Mouse (Mus musculus) stomach, embryonic 16.5 days (tissue): ENCODE results near the gene Cyp4v3. TPM values are rescaled to one million over a fixed set of nuclear protein-coding genes. Genes with fewer than 3 reads are reported as not detected.

ENCODE experiments used
- ATAC-seq: fragments of 200-750 bp; cut with Nextera tagmentation; 2 replicates; pipeline ENCODE4 v1.8.0; 2017; ENCODE audit warnings: moderate number of reproducible peaks, moderate TSS enrichment; ENCODE audit not compliant: insufficient read depth, low FRiP score
- H3K27ac ChIP-seq: fragments of 300-500 bp; sonication (generic); 2 replicates; pipeline ENCODE4 v1.5.1; 2014; ENCODE audit warnings: low read length
- H3K27me3 ChIP-seq: fragments of 300-500 bp; sonication (generic); 2 replicates; pipeline ENCODE4 v1.6.1; 2014; ENCODE audit warnings: low read length, control low read depth, mixed read lengths; ENCODE audit not compliant: control insufficient read depth, insufficient read depth
- H3K36me3 ChIP-seq: fragments of 300-500 bp; sonication (generic); 2 replicates; pipeline ENCODE4 v1.6.1; 2014; ENCODE audit warnings: low read length; ENCODE audit not compliant: control insufficient read depth, insufficient read depth
- H3K4me1 ChIP-seq: fragments of 300-500 bp; sonication (generic); 2 replicates; pipeline ENCODE4 v1.6.1; 2014; ENCODE audit warnings: low read length, control low read depth, mixed read lengths; ENCODE audit not compliant: control insufficient read depth, insufficient read depth
- H3K4me2 ChIP-seq: fragments of 300-500 bp; sonication (generic); 2 replicates; pipeline ENCODE4 v1.6.1; 2014; ENCODE audit warnings: low read depth, low read length, mixed read lengths
- H3K4me3 ChIP-seq: fragments of 300-500 bp; sonication (generic); replicated peaks from 2 replicates; pipeline ENCODE4 v1.5.1; 2014; ENCODE audit warnings: mild to moderate bottlenecking, low read length
- H3K9ac ChIP-seq: fragments of 300-500 bp; sonication (generic); 2 replicates; pipeline ENCODE4 v1.6.1; 2014; ENCODE audit warnings: low read length
- H3K9me3 ChIP-seq: fragments of 300-500 bp; sonication (generic); replicated peaks from 2 replicates; pipeline ENCODE4 v1.6.1; 2016; ENCODE audit warnings: low read length, control low read depth; ENCODE audit not compliant: control insufficient read depth
- WGBS: fragments of 180-500 bp; shearing (Covaris S2); extraction: QIAGEN DNeasy Blood & Tissue Kit; methylation state at CpG from one replicate; pipeline ENCODE4 v1.1.7; 2014; 5-methylcytosine and 5-hydroxymethylcytosine counted together
- polyA plus RNA-seq: library from polyadenylated mRNA; unstranded; fragments of >200 nt; fragmentation: Nextera tagmentation; extraction: Ambion mirVana; gene quantifications from 2 replicates; pipeline ENCODE4 v1.2.1, GENCODE M21; 2015

Cyp4v3 gene
- polyA plus RNA-seq, 1 experiment from 2014 or later = 5.6 TPM

- 0 out of 2 replicates have a peak, but pooled peaks cover 4% of the 10 kb centered on the region for H3K36me3 ChIP-seq
- H3K9ac ChIP-seq = peak overlapping the region; percentile 91
- H3K27ac ChIP-seq = peak overlapping the region; percentile 69; the same call in 1 of the 2 replicates
- no peaks in the 10 kb centered on the region for H3K9me3 ChIP-seq
- WGBS = 1% methylated on average over 49 of the region's 49 CpGs
- H3K4me2 ChIP-seq = peak overlapping the region; percentile 85
- H3K4me3 ChIP-seq = peak overlapping the region; percentile 56
- H3K4me1 ChIP-seq = peaks cover 11% of the 10 kb centered on the region; the same call in 1 of the 2 replicates
- ATAC-seq = peak; percentile 75
- no peaks in the 10 kb centered on the region for H3K27me3 ChIP-seq
Measured at GRCm38 (mm10) chr8:45358132-45358918, 25.3 kb upstream of the Cyp4v3 start.

GRCm38 (mm10) chr8:45355809-45356208, 22.8 kb upstream of the Cyp4v3 start:
- Histone ChIP-seq H3K4me1 (peaks cover 11% of the 10 kb centered on the region; the same call in 1 of the 2 replicates), H3K9me3 (no peaks in the 10 kb centered on the region), H3K27me3 (no peaks in the 10 kb centered on the region), H3K9ac (no peak overlapping the region), H3K4me3 (no peak overlapping the region), H3K4me2 (0 out of 2 replicates have a peak overlapping the region, but pooled peaks have one; percentile 21), H3K36me3 (peaks cover 9% of the 10 kb centered on the region; the same call in 1 of the 2 replicates), H3K27ac (no peak overlapping the region)
- 73% methylated on average over 6 of the region's 6 CpGs for WGBS
- ATAC-seq = no peak

GRCm38 (mm10) chr8:45345031-45345430, 12.0 kb upstream of the Cyp4v3 start:
- Histone ChIP-seq H3K36me3 (peaks cover 18% of the 10 kb centered on the region), H3K4me2 (no peak overlapping the region), H3K4me1 (0 out of 2 replicates have a peak, but pooled peaks cover 4% of the 10 kb centered on the region), H3K9ac (no peak overlapping the region), H3K9me3 (no peaks in the 10 kb centered on the region), H3K27me3 (no peaks in the 10 kb centered on the region), H3K4me3 (no peak overlapping the region), H3K27ac (no peak overlapping the region)
- ATAC-seq = peak; percentile 54; the same call in 1 of the 2 replicates
- 23% methylated on average over 6 of the region's 6 CpGs for WGBS

- Histone ChIP-seq H3K4me2 (no peak overlapping the region), H3K9me3 (no peaks in the 10 kb centered on the region), H3K27ac (no peak overlapping the region), H3K4me1 (0 out of 2 replicates have a peak, but pooled peaks cover 4% of the 10 kb centered on the region), H3K27me3 (no peaks in the 10 kb centered on the region), H3K36me3 (peaks cover 18% of the 10 kb centered on the region), H3K4me3 (no peak overlapping the region), H3K9ac (no peak overlapping the region)
- 90% methylated on average over 8 of the region's 8 CpGs for WGBS
- ATAC-seq = no peak
Measured at GRCm38 (mm10) chr8:45344298-45344697, 11.3 kb upstream of the Cyp4v3 start.

- H3K4me1 ChIP-seq = 0 out of 2 replicates have a peak, but pooled peaks cover 4% of the 10 kb centered on the region
- H3K27me3 ChIP-seq = no peaks in the 10 kb centered on the region
- H3K9ac ChIP-seq = no peak overlapping the region
- H3K36me3 ChIP-seq = peaks cover 9% of the 10 kb centered on the region; the same call in 1 of the 2 replicates
- H3K4me2 ChIP-seq = no peak overlapping the region
- H3K9me3 ChIP-seq = no peaks in the 10 kb centered on the region
- peak overlapping the region; percentile 76 for H3K27ac ChIP-seq
- no peak overlapping the region for H3K4me3 ChIP-seq
- WGBS = 69% methylated on average over 12 of the region's 12 CpGs
- peak; percentile 77; the same call in 1 of the 2 replicates for ATAC-seq
Measured at GRCm38 (mm10) chr8:45341630-45342628, 8.9 kb upstream of the Cyp4v3 start.

GRCm38 (mm10) chr8:45333493-45333892, 477 bp upstream of the Cyp4v3 start:
- Histone ChIP-seq H3K4me3 (peak overlapping the region; percentile 73), H3K27ac (no peak overlapping the region), H3K4me1 (peaks cover 11% of the 10 kb centered on the region; the same call in 1 of the 2 replicates), H3K36me3 (no peaks in the 10 kb centered on the region), H3K27me3 (no peaks in the 10 kb centered on the region), H3K9me3 (no peaks in the 10 kb centered on the region), H3K9ac (peak overlapping the region; percentile 76), H3K4me2 (peak overlapping the region; percentile 82)
- WGBS = 7% methylated on average over 8 of the region's 8 CpGs
- peak; percentile 25; the same call in 1 of the 2 replicates for ATAC-seq

- ATAC-seq = no peak
- H3K36me3 ChIP-seq = no peaks in the 10 kb centered on the region
- H3K4me2 ChIP-seq = no peak overlapping the region
- no peak overlapping the region for H3K9ac ChIP-seq
- H3K27ac ChIP-seq = no peak overlapping the region
- 64% methylated on average over 3 of the region's 3 CpGs for WGBS
- H3K4me1 ChIP-seq = peaks cover 11% of the 10 kb centered on the region; the same call in 1 of the 2 replicates
- H3K4me3 ChIP-seq = no peak overlapping the region
- H3K27me3 ChIP-seq = no peaks in the 10 kb centered on the region
- H3K9me3 ChIP-seq = no peaks in the 10 kb centered on the region
Measured at GRCm38 (mm10) chr8:45330856-45331255, 2.2 kb downstream of the Cyp4v3 start.

- Histone ChIP-seq H3K9ac (no peak overlapping the region), H3K4me3 (no peak overlapping the region), H3K36me3 (no peaks in the 10 kb centered on the region), H3K27ac (no peak overlapping the region), H3K4me2 (no peak overlapping the region), H3K9me3 (no peaks in the 10 kb centered on the region), H3K27me3 (no peaks in the 10 kb centered on the region), H3K4me1 (peaks cover 11% of the 10 kb centered on the region; the same call in 1 of the 2 replicates)
- ATAC-seq = no peak
- WGBS = 87% methylated on average over 6 of the region's 6 CpGs
Measured at GRCm38 (mm10) chr8:45329206-45329980, 3.6 kb downstream of the Cyp4v3 start.
